Mouse (Mus musculus): Measurements from ENCODE around the gene Cers5.

Cers5 gene

GRCm38 (mm10) chr15:99724292-99725021 is 48.2 kb downstream of the Cers5 start:
- DNase-seq, result peak; percentile 85

DNA sequence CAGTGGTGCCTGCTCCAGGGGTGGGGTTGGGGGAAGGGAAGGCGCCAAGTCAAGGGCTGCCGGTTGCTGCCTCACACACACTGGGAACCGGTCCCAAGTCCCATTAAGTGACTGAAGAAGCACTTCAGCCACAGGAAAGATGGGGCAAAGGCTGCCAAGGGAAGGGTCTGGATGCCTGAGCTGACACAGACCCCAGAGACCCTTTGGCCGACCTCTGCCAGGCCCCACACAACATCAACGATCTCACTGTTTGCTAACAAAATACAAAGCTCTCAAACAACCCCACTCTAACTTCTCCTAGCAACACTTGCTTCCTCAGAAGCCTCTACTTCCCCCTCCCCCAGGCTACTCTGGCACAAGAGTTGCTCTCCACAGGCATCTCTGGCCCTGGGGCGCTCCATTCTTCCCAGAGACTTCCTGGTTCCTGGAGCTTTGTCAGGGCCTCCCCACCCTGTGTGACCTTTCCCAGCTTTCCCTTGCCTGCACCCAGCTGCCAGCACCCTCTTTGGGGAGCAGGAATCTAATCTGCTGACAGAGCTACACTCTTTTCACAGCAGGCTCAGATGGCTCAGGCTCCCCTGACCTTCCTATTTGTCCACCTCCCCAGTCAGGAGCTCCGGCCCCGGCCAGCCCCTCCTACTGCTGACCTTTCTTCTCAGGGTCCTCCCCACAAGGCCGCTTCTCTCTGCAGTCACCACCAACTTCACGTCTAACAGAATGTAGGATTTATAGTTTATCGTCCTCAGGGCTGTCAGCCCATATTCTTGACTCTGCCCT is 49.0 kb downstream of the Cers5 start:
- peak; percentile 80 to 86 for DNase-seq

DNA sequence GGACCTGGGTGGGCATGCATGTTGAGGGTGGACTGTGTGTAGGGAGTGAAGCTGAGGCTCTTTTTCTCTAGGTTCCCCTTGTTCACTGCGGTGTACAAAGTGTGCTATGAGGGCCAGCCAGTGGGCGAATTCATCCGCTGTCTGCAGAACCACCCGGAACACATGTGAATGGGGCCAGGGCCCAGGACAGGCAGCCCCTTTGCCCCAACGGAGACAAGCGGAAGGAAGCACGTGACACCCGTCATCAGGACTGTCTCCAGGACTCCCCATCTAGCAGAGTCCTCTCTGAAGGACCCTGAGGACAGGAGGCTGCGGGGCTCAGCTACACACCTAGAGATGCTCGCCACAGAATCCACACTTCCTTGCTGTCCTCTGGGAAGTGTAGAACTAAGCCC is 49.6 kb downstream of the Cers5 start:
- DNase-seq, result peak in 1 of 2 experiments; percentile 8

GRCm38 (mm10) chr15:99721921-99722743 is 50.6 kb downstream of the Cers5 start:
- DNase-seq, result no peak

DNA sequence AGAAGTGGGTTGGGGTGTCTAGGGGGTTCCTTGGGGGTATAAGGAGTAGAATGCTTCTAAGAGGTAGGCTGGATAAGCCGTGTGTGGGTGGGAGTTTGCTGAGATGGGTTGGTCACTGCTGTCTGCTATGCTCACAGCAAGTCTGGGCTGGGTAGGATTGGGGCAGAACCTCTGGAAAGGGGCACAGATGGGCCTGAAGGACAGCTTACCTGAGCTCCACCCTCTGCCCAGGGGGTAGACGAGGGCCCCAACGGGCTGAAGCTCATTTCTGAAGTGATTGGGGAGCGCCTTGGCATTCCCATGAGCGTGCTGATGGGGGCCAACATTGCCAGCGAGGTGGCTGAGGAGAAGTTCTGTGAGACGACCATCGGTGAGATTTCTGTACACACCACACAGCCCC is 52.8 kb downstream of the Cers5 start:
- no peak for DNase-seq

DNA sequence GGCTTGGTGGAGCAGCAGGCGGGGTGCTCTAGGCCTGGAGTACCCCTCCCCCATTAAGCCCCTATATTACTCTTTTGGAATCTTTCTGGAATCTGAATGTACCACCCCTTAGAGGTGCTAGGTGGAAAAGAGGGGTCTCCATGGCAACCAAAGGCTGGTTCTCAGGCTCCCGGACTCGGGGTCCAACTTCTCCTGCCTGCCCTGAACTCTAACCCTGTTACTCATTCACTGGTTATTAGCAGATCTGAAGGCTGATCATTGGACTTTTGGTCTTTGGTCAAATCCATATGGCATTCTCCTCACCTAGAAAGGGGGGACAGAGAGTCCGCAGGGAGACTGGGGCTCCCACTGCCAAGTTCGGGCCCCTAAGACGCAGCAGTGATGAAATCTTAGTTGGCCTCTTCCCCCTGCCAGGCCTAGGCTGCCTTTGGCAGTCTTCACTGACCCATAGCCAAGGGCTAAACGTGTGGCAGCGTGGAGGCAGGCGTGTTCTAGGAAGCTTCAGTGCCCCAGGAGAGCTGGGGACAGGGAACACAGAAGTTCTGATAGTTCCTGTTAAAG is 54.1 kb downstream of the Cers5 start:
- DNase-seq, result no peak

GRCm38 (mm10) chr15:99717386-99718334 is 55.0 kb downstream of the Cers5 start, which contains the start of gene Gpd1:
Gpd1 (plus strand) TSS chr15:99717515.
- peak; percentile 52 to 69 for DNase-seq

DNA sequence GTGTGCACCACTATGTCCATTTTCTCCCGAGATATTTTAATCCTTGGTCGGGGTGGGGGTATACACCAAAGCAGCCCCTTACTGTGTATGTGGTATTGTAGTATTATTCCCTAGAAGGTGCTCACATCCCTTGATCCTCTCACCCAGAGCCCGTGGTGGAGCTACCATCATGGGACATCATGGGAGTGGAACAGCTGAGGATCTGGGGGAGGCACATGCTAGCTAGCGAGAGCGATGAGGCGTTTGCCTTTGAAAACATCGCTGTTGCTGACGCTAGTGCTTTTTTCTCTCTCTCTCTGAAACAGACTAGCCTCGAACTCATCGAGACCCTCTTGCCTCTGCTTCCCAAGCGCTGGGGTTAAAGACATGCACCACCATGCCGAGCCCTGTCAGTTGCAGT is 55.9 kb downstream of the Cers5 start:
- no peak for DNase-seq

DNA sequence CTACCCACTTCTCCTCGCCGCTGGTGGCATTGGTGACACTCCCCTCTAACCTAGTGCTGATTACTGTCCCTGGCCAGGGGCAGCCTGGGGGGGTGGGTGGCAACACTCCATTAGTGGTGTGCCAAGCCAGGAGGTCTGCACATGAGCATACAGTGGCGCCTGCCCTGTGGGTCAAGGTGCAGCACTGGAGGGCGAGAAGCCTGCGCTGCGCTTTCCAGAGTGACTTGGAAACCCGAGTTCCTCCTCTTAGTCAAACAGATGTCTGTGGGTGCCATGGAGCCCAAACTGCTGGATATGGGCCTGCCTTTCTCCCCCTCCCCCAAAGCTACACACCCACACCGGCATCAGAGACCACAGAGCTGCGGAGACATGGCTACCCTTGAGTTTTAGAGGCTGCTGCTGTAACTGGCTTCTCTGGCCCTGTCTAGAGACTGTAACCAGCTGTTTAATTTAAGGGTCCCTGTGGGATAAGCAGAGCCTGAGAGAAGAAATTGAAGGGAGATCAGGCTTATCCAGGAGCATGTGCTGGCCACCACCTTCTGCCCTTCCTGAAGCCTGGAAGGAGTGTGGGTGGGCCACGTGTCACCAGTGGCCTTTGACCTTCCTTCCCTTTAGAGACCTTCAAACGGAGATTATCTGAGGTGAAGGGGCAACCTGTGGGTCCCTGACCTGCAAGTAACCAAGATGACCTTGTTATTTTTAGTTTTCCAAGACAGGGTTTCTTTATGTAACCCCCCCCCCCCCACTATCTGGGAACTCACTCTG is 56.5 kb downstream of the Cers5 start:
- DNase-seq, result peak in 1 of 2 experiments; percentile 54

DNA sequence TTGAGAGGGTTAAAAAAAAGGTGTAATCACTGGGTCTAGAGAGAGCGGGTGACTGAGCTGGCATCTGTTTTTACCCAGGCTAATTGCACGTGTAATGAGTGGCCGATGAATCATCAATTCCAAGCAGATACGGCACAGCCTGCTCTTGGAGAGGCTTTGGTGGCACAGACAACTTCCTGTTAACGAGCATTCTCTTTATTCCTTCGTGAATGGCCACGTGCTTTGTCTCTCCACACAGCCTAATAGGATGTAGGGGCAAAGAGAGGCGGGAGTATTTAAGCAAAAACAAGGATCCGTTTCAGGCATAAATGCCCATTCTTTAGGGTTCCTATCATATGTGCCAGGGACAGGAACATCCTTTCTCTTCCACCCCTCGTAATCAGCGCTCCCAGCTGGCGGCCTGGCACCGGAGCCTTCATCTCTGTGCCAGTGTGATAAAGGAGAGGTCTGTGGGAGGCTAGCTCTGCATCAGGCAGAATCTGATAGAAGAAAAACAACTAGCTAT is 57.3 kb downstream of the Cers5 start:
- DNase-seq, result no peak

GRCm38 (mm10) chr15:99714858-99715257 is 57.8 kb downstream of the Cers5 start:
- DNase-seq, result peak; percentile 74 to 83

GRCm38 (mm10) chr15:99714206-99714605 is 58.5 kb downstream of the Cers5 start:
- no peak for DNase-seq

GRCm38 (mm10) chr15:99713569-99713968 is 59.1 kb downstream of the Cers5 start:
- DNase-seq, result no peak

GRCm38 (mm10) chr15:99712666-99713559 is 59.8 kb downstream of the Cers5 start:
- DNase-seq, result no peak

GRCm38 (mm10) chr15:99711491-99711890 is 61.2 kb downstream of the Cers5 start:
- no peak for DNase-seq

- no peak for DNase-seq
Measured at GRCm38 (mm10) chr15:99710221-99711190, 62.2 kb downstream of the Cers5 start.

DNA sequence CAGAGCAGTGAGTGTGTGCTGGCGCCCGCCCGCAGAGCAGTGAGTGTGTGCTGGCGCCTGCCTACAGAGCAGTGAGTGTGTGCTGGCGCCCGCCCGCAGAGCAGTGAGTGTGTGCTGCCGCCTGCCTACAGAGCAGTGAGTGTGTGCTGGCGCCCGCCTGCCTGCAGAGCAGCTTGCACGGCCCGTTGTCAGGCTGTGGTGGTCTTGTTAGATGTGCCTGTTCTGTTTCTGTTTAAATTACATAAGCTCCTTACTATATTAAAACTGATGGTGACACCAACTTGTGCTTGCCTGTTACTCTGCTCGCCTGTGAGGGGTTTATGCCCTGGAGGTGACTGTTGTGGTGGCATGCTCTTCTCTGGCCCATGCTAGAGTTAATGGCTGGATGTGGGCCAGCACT is 64.5 kb downstream of the Cers5 start:
- DNase-seq, result no peak

DNA sequence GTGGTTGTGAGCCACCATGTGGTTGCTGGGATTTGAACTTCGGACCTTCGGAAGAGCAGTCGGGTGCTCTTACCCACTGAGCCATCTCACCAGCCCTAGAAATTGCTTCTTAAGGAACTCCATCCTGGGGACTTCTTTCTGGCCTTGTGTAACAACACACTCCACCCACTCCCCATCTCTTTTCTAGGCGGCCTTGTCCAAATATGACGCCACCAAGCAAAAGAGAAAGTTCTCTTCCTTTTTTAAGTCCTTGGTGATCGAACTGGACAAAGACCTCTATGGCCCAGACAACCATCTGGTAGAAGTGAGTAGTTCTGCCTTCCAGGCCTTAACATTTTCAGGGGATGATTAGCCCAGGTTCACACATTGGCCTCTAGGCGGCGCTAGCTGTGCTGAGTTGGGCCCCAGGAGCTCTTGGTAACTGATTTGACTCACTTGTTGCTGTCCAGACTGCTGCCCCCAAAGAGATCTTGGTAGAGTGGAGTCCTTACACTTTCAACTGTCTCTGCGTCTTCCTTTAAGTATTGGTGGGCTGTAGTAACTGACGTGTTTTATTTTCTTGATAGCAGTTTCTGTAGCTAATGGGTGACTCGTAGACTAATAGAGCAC is 67.1 kb downstream of the Cers5 start, which contains the start of gene Gm17349:
Gene Gm17349 (minus strand): TSS at position 51 of the 609 bp plus-strand sequence.
- peak; percentile 67 to 75 for DNase-seq
